12 mouse cellular contexts compared by ENCODE assay signal in genomic region chr19:44734682-44735081, GRCm38 (mm10). TPM values are rescaled to one million over a fixed set of nuclear protein-coding genes. Genes with fewer than 3 reads are reported as not detected.
DNase-seq lines count a peak whose midpoint lies in the region; ATAC-seq and TF ChIP-seq lines count a peak whose summit lies in the region.
"Had no signal": no experiment of that assay in that cellular context is flagged by ENCODE, and none has a peak within 500 bp of the region (broad histone marks: within the 10 kb centered on the region; RNA-seq: fewer than 3 reads in every experiment).

No protein-coding gene starts in this region.

- peaks cover 5% of the 10 kb centered on the region; the same call in 1 of the 2 replicates for H3K9me3 ChIP-seq in forebrain, embryonic 10.5 days
- H3K9me3 ChIP-seq in midbrain, embryonic 15.5 days: no peaks in the 10 kb centered on the region

- no peaks in the 10 kb centered on the region for H3K36me3 ChIP-seq in forebrain, embryonic 10.5 days (replicated peaks)
- no peaks in the 10 kb centered on the region for H3K36me3 ChIP-seq in midbrain, embryonic 15.5 days (replicated peaks)

- ATAC-seq in midbrain, embryonic 15.5 days (replicated peaks): no peak
- no peak for ATAC-seq in monocyte, adult 5-6 weeks (replicated peaks; ENCODE audit: insufficient number of reproducible peaks, low FRiP score, low TSS enrichment, poor library complexity, severe bottlenecking)
- ATAC-seq: activated CD4-positive, CD25-positive, alpha-beta regulatory T cell, adult 4 months had no signal

- H3K4me1 ChIP-seq in forebrain, embryonic 10.5 days: peaks cover 16% of the 10 kb centered on the region
- peaks cover 12% of the 10 kb centered on the region for H3K4me1 ChIP-seq in midbrain, embryonic 15.5 days

- peaks cover 97% of the 10 kb centered on the region for H3K27me3 ChIP-seq in forebrain, embryonic 10.5 days (ENCODE audit: poor library complexity, severe bottlenecking)
- H3K27me3 ChIP-seq in midbrain, embryonic 15.5 days (replicated peaks): peaks cover 94% of the 10 kb centered on the region

- H3K27ac ChIP-seq in gastrocnemius, adult 2 months: no peak overlapping the region
- H3K27ac ChIP-seq in forebrain, embryonic 10.5 days: no peak overlapping the region
- no peak overlapping the region for H3K27ac ChIP-seq in midbrain, embryonic 15.5 days

- H3K9ac ChIP-seq in midbrain, embryonic 15.5 days: no peak overlapping the region

- intact Hi-C loops in gastrocnemius, adult 2 months (cut with DNase I): no loop called here
- intact Hi-C loops in gastrocnemius, postnatal 36 days (cut with DNase I): no loop called here

- WGBS in forebrain, embryonic 10.5 days: 2% methylated on average over 33 of the region's 33 CpGs
- WGBS in midbrain, embryonic 15.5 days: 1% methylated on average over 33 of the region's 33 CpGs

- H3K4me2 ChIP-seq in midbrain, embryonic 15.5 days: peak overlapping the region; percentile 51

- no peak for TF ChIP-seq CTCF in gastrocnemius, adult 2 months (IDR thresholded peaks at IDR 0.05)

- no peak for DNase-seq in gastrocnemius, adult 2 months
- no peak for DNase-seq in gastrocnemius, postnatal 36 days
- DNase-seq in forebrain, embryonic 10.5 days (ENCODE audit: extremely low spot score, low spot score): peak; percentile 46
- peak; percentile 53 for DNase-seq in kidney, adult 9 months
- DNase-seq in layer of hippocampus, adult 8-10 months (ENCODE audit: low spot score in 2 of 2): no peak
- no peak for DNase-seq in ovary, postnatal 14 days (ENCODE audit: low spot score)
- DNase-seq: cerebellum, adult 9-11 months; left cerebral cortex, postnatal 4 days had no signal

- H3K4me3 ChIP-seq in gastrocnemius, adult 2 months: peak overlapping the region; percentile 34; the same call in 1 of the 2 replicates
- peak overlapping the region; percentile 38 for H3K4me3 ChIP-seq in forebrain, embryonic 10.5 days
- H3K4me3 ChIP-seq in midbrain, embryonic 15.5 days: peak overlapping the region; percentile 28
- H3K4me3 ChIP-seq: myocyte had no signal

RNA-seq across cellular contexts. Expression of gene Pax2, which starts 21.2 kb away (rescaled TPM):
- total RNA-seq in gastrocnemius, adult 2 months (2021): not detected
- total RNA-seq in gastrocnemius, postnatal 36 days (2021): not detected
- 0.56 and 0.81 TPM in 2 replicates for polyA plus RNA-seq in forebrain, embryonic 10.5 days (2016; fragmentation: Nextera tagmentation; extraction: Ambion mirVana)
- polyA plus RNA-seq in midbrain, embryonic 15.5 days (2015; fragmentation: Nextera tagmentation; extraction: Ambion mirVana): 0.68 TPM in 2 replicates
- total RNA-seq in layer of hippocampus, adult 8-10 months (2022): under 1 TPM in 2 of 4 experiments, not detected in 2; 0.30 to 0.36 TPM
- total RNA-seq in monocyte, adult 5-6 weeks (2017): not detected in 3 replicates
- polyA plus RNA-seq: activated CD4-positive, CD25-positive, alpha-beta regulatory T cell, adult 4 months; myocyte had no signal

Comparison
In these comparisons a context has a peak if more than half of its experiments do, and no peak if none do; other contexts are left out.
1. DNase-seq: peak in forebrain, embryonic 10.5 days (single experiment) and kidney, adult 9 months (single experiment); none in gastrocnemius, adult 2 months (single experiment), gastrocnemius, postnatal 36 days (0 of 2), layer of hippocampus, adult 8-10 months (0 of 2) and ovary, postnatal 14 days (single experiment).
2. Peak in every context shown above with its lines, with median percentiles within 50 percentile points of each other: H3K4me3 ChIP-seq.